Mouse (Mus musculus) CH12.LX (cell line): Measurements from ENCODE around the gene Phf21a. TPM values are rescaled to one million over a fixed set of nuclear protein-coding genes. Genes with fewer than 3 reads are reported as not detected.

ENCODE experiments used
- DNase-seq: peaks from one replicate; pipeline ENCODE4 v3.0.0-alpha.2; 2013; ENCODE audit errors: extremely low read depth
- H3K27ac ChIP-seq: 2 replicates; pipeline ENCODE4 v1.5.1; 2012; ENCODE audit warnings: low read depth, mild to moderate bottlenecking, control low read depth, moderate library complexity; ENCODE audit not compliant: insufficient read depth
- H3K27me3 ChIP-seq: replicated peaks from 2 replicates; pipeline ENCODE3; 2012; ENCODE audit warnings: inconsistent platforms
- H3K36me3 ChIP-seq, 2 experiments: replicated peaks in 1 of 2; 2 replicates each; pipeline versions ENCODE3 to v1.6.1; 2012; ENCODE audit warnings: inconsistent platforms in 1 of 2, low read length in 1 of 2, mild to moderate bottlenecking in 1 of 2, mixed read lengths in 1 of 2, moderate library complexity in 1 of 2; ENCODE audit not compliant: control insufficient read depth in 1 of 2, insufficient read depth in 1 of 2
- H3K4me1 ChIP-seq, 2 experiments: 2 replicates each; pipeline ENCODE4 v1.6.1; 2012; ENCODE audit warnings: inconsistent platforms in 1 of 2, moderate library complexity in 1 of 2; ENCODE audit not compliant: insufficient read depth in 2 of 2, control insufficient read depth in 1 of 2
- H3K4me2 ChIP-seq: 2 replicates; pipeline ENCODE4 v1.6.1; 2012; ENCODE audit warnings: low read depth, mild to moderate bottlenecking, control low read depth; ENCODE audit not compliant: poor library complexity, insufficient read depth, severe bottlenecking
- H3K4me3 ChIP-seq, 3 experiments: fragments of 150-350 bp in 1 of 3; sonication (generic) in 1 of 3; replicated peaks in 1 of 3; 2 replicates each; pipeline versions ENCODE3 to v1.5.1; 2011 to 2012; ENCODE audit warnings: low read depth in 2 of 3, low read length in 2 of 3, mild to moderate bottlenecking in 2 of 3, moderate library complexity in 2 of 3, control low read depth in 1 of 3, improper control_type of control experiment in 1 of 3, inconsistent platforms in 1 of 3, mixed read lengths in 1 of 3; ENCODE audit not compliant: poor library complexity in 1 of 3
- H3K79me2 ChIP-seq: replicated peaks from 2 replicates; pipeline ENCODE4 v1.6.1; 2012; ENCODE audit warnings: mild to moderate bottlenecking, moderate library complexity; ENCODE audit not compliant: control insufficient read depth, poor library complexity, insufficient read depth, severe bottlenecking; ENCODE audit errors: extremely low read depth
- H3K9ac ChIP-seq: 2 replicates; pipeline ENCODE4 v1.6.1; 2012; ENCODE audit warnings: low read depth, mild to moderate bottlenecking, control low read depth, moderate library complexity; ENCODE audit not compliant: insufficient read depth
- H3K9me3 ChIP-seq: replicated peaks from 2 replicates; pipeline ENCODE3; 2012; ENCODE audit warnings: low read length, inconsistent platforms, mixed read lengths
- BHLHE40 ChIP-seq: IDR thresholded peaks from 2 replicates; pipeline ENCODE4 v1.6.1; 2011; ENCODE audit warnings: mild to moderate bottlenecking, low read depth, low read length, improper control_type of control experiment
- CHD1 ChIP-seq: IDR thresholded peaks from 2 replicates; pipeline ENCODE4 v1.6.1; 2012; ENCODE audit warnings: low read depth, low read length, improper control_type of control experiment, inconsistent platforms
- CTCF ChIP-seq, 2 experiments: IDR thresholded peaks in 1 of 2; conservative IDR thresholded peaks in 1 of 2; 2 replicates each; pipeline ENCODE4 v1.5.1; 2011 to 2012; ENCODE audit warnings: low read depth in 2 of 2, low read length in 2 of 2, improper control_type of control experiment in 1 of 2, inconsistent platforms in 1 of 2, mild to moderate bottlenecking in 1 of 2, moderate library complexity in 1 of 2
- EP300 ChIP-seq: IDR thresholded peaks from 2 replicates; pipeline ENCODE4 v1.6.1; 2011; ENCODE audit warnings: low read length, improper control_type of control experiment
- HCFC1 ChIP-seq: IDR thresholded peaks from 2 replicates; pipeline ENCODE4 v1.6.1; 2012; ENCODE audit warnings: low read depth, mild to moderate bottlenecking, inconsistent platforms, low read length, improper control_type of control experiment
- IRF4 ChIP-seq: IDR thresholded peaks from 2 replicates; pipeline ENCODE4 v1.6.1; 2014; ENCODE audit warnings: low read depth, mild to moderate bottlenecking, inconsistent platforms, low read length, improper control_type of control experiment
- JUN ChIP-seq: IDR thresholded peaks from 2 replicates; pipeline ENCODE4 v1.6.1; 2011; ENCODE audit warnings: low read depth, mild to moderate bottlenecking, low read length, improper control_type of control experiment, moderate library complexity; ENCODE audit not compliant: insufficient read depth
- MAFK ChIP-seq: IDR thresholded peaks from 2 replicates; pipeline ENCODE4 v1.6.1; 2011; ENCODE audit warnings: low read length, improper control_type of control experiment; ENCODE audit not compliant: insufficient replicate concordance
- MAZ ChIP-seq: IDR thresholded peaks from 2 replicates; pipeline ENCODE4 v1.6.1; 2012; ENCODE audit warnings: low read depth, mild to moderate bottlenecking, inconsistent platforms, low read length, improper control_type of control experiment, moderate library complexity
- MEF2A ChIP-seq: IDR thresholded peaks from 2 replicates; pipeline ENCODE4 v1.6.1; 2014; ENCODE audit warnings: low read depth, mild to moderate bottlenecking, inconsistent platforms, low read length, improper control_type of control experiment, borderline replicate concordance
- POLR2AphosphoS2 ChIP-seq: IDR thresholded peaks from 2 replicates; pipeline ENCODE4 v1.6.1; 2011; ENCODE audit warnings: low read depth, low read length, improper control_type of control experiment
- RAD21 ChIP-seq: IDR thresholded peaks from 2 replicates; pipeline ENCODE4 v1.6.1; 2011; ENCODE audit warnings: low read depth, mild to moderate bottlenecking, low read length, improper control_type of control experiment, moderate library complexity
- RCOR1 ChIP-seq: conservative IDR thresholded peaks from 2 replicates; pipeline ENCODE4 v1.6.1; 2012; ENCODE audit warnings: low read depth, mild to moderate bottlenecking, inconsistent platforms, low read length, improper control_type of control experiment
- SIN3A ChIP-seq: IDR thresholded peaks from 2 replicates; pipeline ENCODE4 v1.6.1; 2012; ENCODE audit warnings: low read length, improper control_type of control experiment, inconsistent platforms
- TBP ChIP-seq: conservative IDR thresholded peaks from 2 replicates; pipeline ENCODE4 v1.6.1; 2011; ENCODE audit warnings: low read depth, low read length, improper control_type of control experiment
- TCF12 ChIP-seq: IDR thresholded peaks from 2 replicates; pipeline ENCODE4 v1.6.1; 2014; ENCODE audit warnings: low read depth, mild to moderate bottlenecking, inconsistent platforms, low read length, improper control_type of control experiment
- USF1 ChIP-seq: IDR thresholded peaks from 2 replicates; pipeline ENCODE4 v1.6.1; 2014; ENCODE audit warnings: low read depth, mild to moderate bottlenecking, inconsistent platforms, low read length, improper control_type of control experiment
- ZC3H11A ChIP-seq: IDR thresholded peaks from 2 replicates; pipeline ENCODE4 v1.6.1; 2012; ENCODE audit warnings: low read depth, mild to moderate bottlenecking, inconsistent platforms, low read length, improper control_type of control experiment
- ZKSCAN1 ChIP-seq: IDR thresholded peaks from 2 replicates; pipeline ENCODE4 v1.6.1; 2012; ENCODE audit warnings: low read depth, inconsistent platforms, low read length, improper control_type of control experiment, borderline replicate concordance
- ZMIZ1 ChIP-seq: IDR thresholded peaks from 2 replicates; pipeline ENCODE4 v1.6.1; 2012; ENCODE audit warnings: low read depth, mild to moderate bottlenecking, inconsistent platforms, low read length, improper control_type of control experiment
- ZNF384 ChIP-seq: IDR thresholded peaks from 2 replicates; pipeline ENCODE4 v1.6.1; 2012; ENCODE audit warnings: low read depth, low read length, improper control_type of control experiment, inconsistent platforms
- dilution Hi-C: fragments of 300-500 bp; cut with MboI; formaldehyde crosslinking; loops from 2 replicates; pipeline ENCODE4 v1.14.3; 2020; ENCODE audit warnings: low sequenced_read_pairs; ENCODE audit not compliant: extremely low pct_unique_long_range_greater_than_20kb, extremely low pct_ligation_motif_present
- in situ Hi-C: fragments of 300-500 bp; cut with MboI; formaldehyde crosslinking; loops from 3 replicates; pipeline ENCODE4 v1.14.3; 2019; ENCODE audit warnings: low sequenced_read_pairs, low pct_ligation_motif_present, low pct_unique_long_range_greater_than_20kb, mixed read lengths
- polyA plus RNA-seq: library from polyadenylated mRNA; unstranded; fragments of >175 nt; gene quantifications from 2 replicates; pipeline ENCODE4 v1.2.1, GENCODE M21; 2012; ENCODE audit warnings: low read depth; ENCODE audit not compliant: insufficient read length
- total RNA-seq, 2 experiments: library from RNA; depleted of rRNA; stranded (reverse); fragments of 300-350 nt in 1 of 2; fragments of >200 nt in 1 of 2; gene quantifications; 2 replicates each; pipeline ENCODE4 v1.2.3; 2012 to 2014

Gene Phf21a
- total and polyA plus RNA-seq, 3 experiments, result 10.2 to 24.5 (median 12.0) TPM

- in situ Hi-C loops (no loop called here), dilution Hi-C loops (no loop called here)
- Histone ChIP-seq H3K9me3 (peaks cover 10% of the 10 kb centered on the region), H3K27me3 (no peaks in the 10 kb centered on the region), H3K4me3 (no peak overlapping the region), H3K36me3 (peaks cover 16 to 31% of the 10 kb centered on the region in 2 experiments), H3K4me1 (peaks cover 3 to 35% of the 10 kb centered on the region in 2 experiments), H3K4me2 (no peak overlapping the region), H3K79me2 (no peaks in the 10 kb centered on the region), H3K27ac (no peak overlapping the region), H3K9ac (no peak overlapping the region)
- no peak for DNase-seq
- no peak for TF ChIP-seq MAFK
- no peak for TF ChIP-seq USF1
- no peak for TF ChIP-seq ZKSCAN1
- no peak for TF ChIP-seq MAZ
- TF ChIP-seq JUN, result no peak
- no peak for TF ChIP-seq SIN3A
- no peak for TF ChIP-seq MEF2A
- no peak for TF ChIP-seq RCOR1
- TF ChIP-seq EP300, result no peak
- no peak for TF ChIP-seq POLR2AphosphoS2
- TF ChIP-seq CHD1, result no peak
- no peak for TF ChIP-seq BHLHE40
- TF ChIP-seq HCFC1, result no peak
- no peak for TF ChIP-seq ZNF384
These were observed 307.8 kb downstream of the Phf21a start for GRCm38 (mm10) chr2:92400682-92401081.

GRCm38 (mm10) chr2:92401091-92401561, 308.2 kb downstream of the Phf21a start, which contains the start of gene Mapk8ip1:
TSS of gene Mapk8ip1 (minus strand) at chr2:92401263.
- TF ChIP-seq ZNF384 (no peak), RCOR1 (no peak), POLR2AphosphoS2 (no peak), IRF4 (no peak), CTCF (conservative IDR thresholded peaks at IDR 0.05 in 1 of 2, IDR thresholded peaks at IDR 0.05 in 1 of 2; ENCODE audit: low read depth in 2 of 2, low read length in 2 of 2) (no peak), RAD21 (no peak), TBP (no peak), ZC3H11A (no peak), TCF12 (no peak), ZMIZ1 (no peak)
- in situ Hi-C loops, result no loop called here
- no peak within 1 kb of the TSS for H3K4me3 ChIP-seq
- H3K36me3 ChIP-seq, result peaks cover 20 to 36% of the 10 kb centered on the region in 2 experiments
- H3K27me3 ChIP-seq, result no peaks in the 10 kb centered on the region
- DNase-seq, result no peak
- no peak within 1 kb of the TSS for H3K9ac ChIP-seq
- no peak within 1 kb of the TSS for H3K4me2 ChIP-seq
- no peaks in the 10 kb centered on the region for H3K79me2 ChIP-seq
- H3K4me1 ChIP-seq, result peaks cover 7 to 40% of the 10 kb centered on the region in 2 experiments
- peaks cover 10% of the 10 kb centered on the region for H3K9me3 ChIP-seq
- dilution Hi-C loops, result no loop called here
- H3K27ac ChIP-seq, result no peak within 1 kb of the TSS
